Mouse (Mus musculus) heart, postnatal 0 days (tissue): Measurements from ENCODE around the gene Mafk.

Source experiments
- CTCF ChIP-seq: IDR thresholded peaks from 2 replicates; pipeline ENCODE4 v1.5.1; 2016; ENCODE audit warnings: antibody characterized with exemption, control low read depth, low read depth
- EP300 ChIP-seq: IDR thresholded peaks from 2 replicates; pipeline ENCODE4 v1.6.1; 2016; ENCODE audit warnings: antibody characterized with exemption, low read depth

- TF ChIP-seq CTCF (no peak), EP300 (no peak)
These were observed 3.6 kb downstream of the Mafk start for GRCm38 (mm10) chr5:139794938-139795337.
